Mouse (Mus musculus) lung, adult 2 months (tissue): ENCODE measurements at regions not wholly inside any gene's neighbourhood (a gene's known extent, or its start where the extent isn't known, plus 50 kb on each side); places are given as distances from the start of the nearest gene placed in this dataset.

Source experiments
- CTCF ChIP-seq: fragments of 200-500 bp; IDR thresholded peaks from 2 replicates; pipeline ENCODE4 v1.5.1; 2011; ENCODE audit warnings: mild to moderate bottlenecking, low read length, control low read depth; ENCODE audit not compliant: insufficient read depth
- POLR2A ChIP-seq: fragments of 200-500 bp; IDR thresholded peaks from 2 replicates; pipeline ENCODE4 v1.6.1; 2011; ENCODE audit warnings: low read depth, mild to moderate bottlenecking, control low read depth, low read length, borderline replicate concordance; ENCODE audit errors: extremely low read depth

DNA sequence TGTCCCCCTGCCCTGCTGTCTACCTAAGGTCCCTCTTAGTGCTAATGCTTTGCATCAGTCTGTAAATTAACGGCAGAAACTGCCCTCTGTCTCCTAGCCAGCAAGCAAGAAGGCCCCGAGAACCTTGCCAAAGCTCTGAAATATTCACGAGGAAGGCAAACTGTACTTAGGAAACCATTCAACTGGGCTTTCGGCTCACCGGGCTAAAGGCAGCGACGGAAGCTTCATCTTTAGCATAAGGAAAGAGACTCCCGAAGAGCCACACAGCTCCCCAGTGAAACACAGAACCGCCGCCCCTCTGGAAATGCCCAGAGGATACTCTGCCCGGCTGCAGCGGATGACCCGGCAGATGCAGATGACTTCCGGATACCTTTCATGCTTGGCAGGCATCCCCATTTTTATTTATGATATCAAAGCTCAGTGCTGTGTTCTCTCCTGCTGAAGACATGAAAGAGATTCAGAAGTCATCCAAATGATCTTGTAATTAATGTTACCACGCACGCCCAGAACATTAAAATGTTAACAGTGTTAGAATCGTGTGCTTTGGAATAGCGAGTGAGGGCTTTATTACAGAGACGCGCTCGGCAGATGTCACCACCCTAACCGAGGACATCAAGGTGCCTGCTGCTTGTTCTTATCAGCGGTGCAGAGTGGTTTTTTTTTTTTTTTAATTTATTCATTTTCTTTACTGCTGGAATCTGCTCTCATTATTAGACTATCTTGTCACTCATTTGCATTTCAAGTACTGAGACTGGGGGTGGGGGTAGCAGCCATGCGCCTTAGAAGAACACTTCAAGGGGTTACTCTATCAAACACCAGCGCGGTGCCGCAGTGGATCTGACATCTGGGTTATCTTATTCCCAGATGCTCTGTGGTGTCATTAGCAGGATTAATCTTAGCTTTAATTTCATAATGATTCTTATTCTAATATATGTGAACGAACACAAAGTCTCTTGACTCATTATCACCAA lies 127.2 kb downstream of the Zfp326 start:
- TF ChIP-seq CTCF (no peak), POLR2A (no peak)
